Mouse (Mus musculus): ENCODE data around the gene Retreg3.

GRCm38 (mm10) chr11:101163476-101164350 is 44.0 kb upstream of the Retreg3 start:
- TF ChIP-seq CTCF (IDR thresholded peaks at IDR 0.05; ENCODE audit: insufficient read depth, low read depth, low read length): no peak
- TF ChIP-seq POLR2A (IDR thresholded peaks at IDR 0.05; ENCODE audit: insufficient read depth, low read depth, low read length): no peak
